Mouse (Mus musculus) hematopoietic multipotent progenitor cell, adult 10-12 weeks (in vitro differentiated cells): ENCODE data around the gene Tram1l1. TPM values are rescaled to one million over a fixed set of nuclear protein-coding genes. Genes with fewer than 3 reads are reported as not detected.

ENCODE experiments used
- polyA plus RNA-seq: library from polyadenylated mRNA; stranded (reverse); fragments of >175 nt; gene quantifications from 2 replicates; pipeline ENCODE4 v1.2.3, GENCODE M21; 2012; ENCODE audit warnings: low replicate concordance

The Tram1l1 gene
- not detected in 2 replicates for polyA plus RNA-seq

DNA sequence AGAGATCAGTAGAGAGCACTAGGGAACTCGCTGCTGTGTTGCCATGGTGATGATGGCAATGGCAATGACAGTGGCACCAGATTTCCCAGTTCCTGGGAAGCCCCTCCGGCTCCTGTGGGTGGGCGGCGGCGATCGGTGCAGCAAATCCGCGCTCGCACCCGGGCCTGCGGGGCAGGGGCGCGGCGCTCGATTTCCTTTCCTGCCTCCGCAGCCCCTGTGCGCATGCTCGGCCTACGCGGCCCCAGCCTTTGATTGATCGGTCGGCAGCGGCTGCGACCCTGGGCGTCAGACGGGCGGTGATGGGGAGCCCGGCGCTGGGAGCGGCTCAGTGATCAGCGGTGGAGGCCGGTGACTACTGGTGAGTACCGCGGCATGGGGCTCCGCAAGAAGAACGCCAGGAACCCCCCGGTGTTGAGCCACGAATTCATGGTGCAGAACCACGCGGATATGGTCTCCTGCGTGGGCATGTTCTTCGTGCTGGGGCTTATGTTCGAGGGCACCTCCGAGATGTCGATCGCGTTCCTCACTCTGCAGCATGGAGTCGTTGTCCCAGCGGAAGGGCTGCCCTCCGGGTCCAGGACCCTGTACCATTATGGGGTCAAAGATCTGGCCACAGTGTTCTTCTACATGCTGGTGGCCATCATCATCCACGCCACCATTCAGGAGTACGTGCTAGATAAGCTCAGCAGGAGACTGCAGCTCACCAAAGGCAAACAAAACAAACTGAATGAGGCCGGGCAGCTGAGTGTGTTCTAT is at the start of gene Tram1l1:
Gene Tram1l1, plus strand, starts transcription at position 35 of the 756 bp plus-strand sequence.

Other genes with a start within 250 kb of the Tram1l1 start
- not detected in 2 replicates for gene 1700006A11Rik, start 105.2 kb downstream of the Tram1l1 start, polyA plus RNA-seq